Mouse (Mus musculus) heart, adult 9 months (tissue): ENCODE data around the gene Atrnl1.

Experiments
- DNase-seq, 2 experiments: peaks; one replicate each; pipeline ENCODE4 v3.0.0; 2022; ENCODE audit warnings: low spot score in 2 of 2

Gene Atrnl1

DNA sequence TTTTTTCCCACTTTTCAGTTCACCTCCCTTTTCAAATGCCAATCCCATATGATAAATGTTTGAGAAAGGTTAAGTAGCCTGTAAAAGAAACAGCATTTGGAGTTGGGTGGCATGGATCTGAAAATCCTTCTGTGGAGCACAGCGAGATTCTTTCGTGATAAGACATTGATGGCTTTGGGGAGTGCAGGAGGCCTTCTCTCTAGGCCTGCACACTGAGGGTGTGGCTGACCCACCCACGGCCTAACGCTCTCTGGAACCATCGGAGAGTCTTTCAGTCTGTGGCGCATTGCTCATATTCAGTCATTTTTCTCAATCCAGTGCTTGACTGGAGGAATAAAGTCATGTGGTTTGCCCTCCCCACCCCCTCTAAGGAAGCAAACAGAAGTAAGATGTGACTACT, 506.8 kb downstream of the Atrnl1 start:
- DNase-seq: no peak

DNA sequence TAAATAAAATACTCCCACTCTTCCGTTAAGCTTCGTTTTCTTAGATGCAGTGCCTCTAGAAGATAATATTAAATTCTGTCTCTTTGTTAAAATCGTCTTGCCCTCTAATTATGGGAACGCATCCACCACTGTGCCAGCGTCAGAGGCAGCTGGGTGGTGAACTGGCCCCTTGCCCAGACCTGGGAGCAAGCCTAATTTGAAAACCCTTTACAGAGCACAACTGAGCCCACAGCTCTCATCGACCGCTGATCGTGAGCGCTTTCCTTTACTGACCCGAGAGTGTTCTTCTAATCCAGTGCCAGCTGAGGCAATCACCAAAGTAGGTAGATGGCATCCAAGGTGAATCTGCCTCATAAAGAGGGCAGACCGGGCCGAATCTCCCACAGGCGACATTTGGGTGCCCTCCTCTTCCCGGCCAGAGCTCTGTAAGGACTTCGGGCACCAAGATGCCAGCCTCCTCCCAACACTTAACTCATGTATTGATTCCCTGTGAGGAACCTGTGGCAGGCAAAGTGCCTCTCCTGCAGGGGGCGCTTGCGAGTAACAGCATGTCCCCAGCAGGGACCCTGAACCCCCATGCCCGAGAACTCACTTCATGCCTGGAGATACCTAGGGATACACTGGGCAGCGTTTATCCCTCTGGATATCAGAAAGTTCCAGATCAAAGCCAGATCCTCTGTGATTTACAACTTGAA, 507.5 kb downstream of the Atrnl1 start:
- peak; percentile 10 to 27 for DNase-seq

DNA sequence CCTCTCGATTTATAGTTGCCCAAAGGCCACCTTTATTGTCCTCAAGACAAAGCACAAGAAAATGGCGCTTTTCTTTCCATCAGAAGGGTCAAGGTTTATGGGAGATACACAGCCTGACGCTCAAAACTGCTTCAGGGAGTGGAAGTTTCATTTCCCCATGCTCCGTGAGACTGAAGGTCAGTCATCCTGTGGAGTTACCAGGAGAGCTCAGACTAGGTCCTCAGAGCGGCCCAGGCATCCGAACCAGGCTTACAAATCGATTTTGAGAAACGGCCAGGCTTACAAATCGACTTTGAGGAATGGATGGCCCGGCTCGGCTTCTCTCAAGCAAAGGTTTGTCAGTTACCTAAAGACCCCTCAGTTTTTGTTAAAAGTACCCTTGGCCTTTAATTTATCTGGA, 508.0 kb downstream of the Atrnl1 start:
- DNase-seq: no peak

DNA sequence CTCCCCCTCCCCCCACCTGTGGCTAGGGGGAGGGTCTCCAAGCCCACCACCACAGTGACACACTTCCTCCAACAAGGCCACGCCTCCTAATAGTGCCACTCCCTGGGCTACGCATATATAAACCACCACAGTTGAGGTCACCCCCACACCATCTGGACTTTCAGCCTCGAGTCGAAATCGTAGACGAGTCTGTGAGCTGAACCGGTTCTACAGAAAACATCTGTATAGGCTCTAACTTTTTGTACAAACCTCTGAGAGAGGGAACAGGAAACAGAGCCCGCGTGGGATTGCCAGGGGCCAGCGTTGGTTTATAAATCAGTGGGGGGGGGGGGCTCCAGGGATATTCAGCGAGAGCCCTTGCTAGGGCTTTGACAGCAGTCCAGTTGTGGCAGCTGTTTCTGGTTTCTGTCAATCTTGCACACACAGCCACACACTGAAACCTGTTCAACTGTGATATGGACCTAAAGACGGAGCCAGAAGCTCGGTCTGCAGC, 508.9 kb downstream of the Atrnl1 start:
- DNase-seq: no peak

DNA sequence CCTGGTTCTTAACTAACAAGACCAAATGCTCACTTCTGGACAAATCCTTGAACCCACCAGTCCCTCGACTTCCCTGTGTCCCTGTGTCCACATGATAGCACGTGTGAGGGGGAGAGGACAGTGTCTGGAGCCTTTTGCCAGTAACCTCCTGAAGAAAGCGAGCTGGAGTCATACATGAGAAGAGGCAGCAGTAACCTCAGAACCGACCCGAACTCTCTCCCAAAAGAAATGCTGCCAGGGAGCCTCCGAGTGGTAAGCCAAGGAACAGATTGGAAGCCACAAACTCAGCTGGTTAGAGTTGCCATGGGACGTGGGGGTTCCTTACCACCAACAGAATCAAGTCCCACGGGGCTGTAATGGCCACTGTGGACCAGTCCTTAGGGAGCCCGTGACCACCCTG, 509.8 kb downstream of the Atrnl1 start:
- DNase-seq: no peak

DNA sequence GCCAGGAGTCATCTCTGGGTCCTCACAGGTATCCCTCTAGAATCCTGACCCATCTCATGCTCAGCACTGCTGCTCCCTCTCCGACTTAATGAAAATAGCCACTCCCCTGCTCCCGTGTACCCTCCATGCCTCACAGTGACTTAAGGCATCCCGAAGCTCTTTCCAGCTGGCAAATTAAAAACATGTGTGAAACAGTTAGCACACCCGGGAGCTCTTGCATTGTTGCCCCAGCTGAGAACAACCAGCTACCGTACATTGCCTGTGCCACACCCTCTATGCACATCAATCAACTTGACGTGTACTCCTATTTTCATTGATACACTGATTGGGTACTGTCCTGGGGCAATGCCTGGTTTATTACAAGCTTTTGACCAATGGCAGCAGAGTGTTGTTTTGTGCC, 510.8 kb downstream of the Atrnl1 start:
- DNase-seq: no peak

DNA sequence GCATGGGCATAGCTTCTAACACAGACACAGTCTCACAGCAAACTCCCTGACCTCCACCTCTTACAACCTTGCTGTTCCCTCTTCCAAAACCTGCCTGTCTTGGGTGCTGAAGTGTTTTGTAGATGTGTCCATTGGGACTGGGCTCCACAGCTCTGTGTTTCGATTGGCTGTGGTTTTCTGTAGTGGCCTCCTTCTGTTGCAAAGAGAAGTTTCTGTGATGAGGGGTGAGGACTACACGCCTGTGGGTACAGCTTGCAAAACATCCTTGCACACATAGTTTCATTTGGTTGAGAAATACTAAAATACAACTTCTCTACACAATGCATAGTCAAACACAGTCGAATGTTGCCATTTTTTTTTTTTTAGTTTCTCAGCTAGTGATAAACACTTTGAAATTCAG, 512.8 kb downstream of the Atrnl1 start:
- DNase-seq: no peak

DNA sequence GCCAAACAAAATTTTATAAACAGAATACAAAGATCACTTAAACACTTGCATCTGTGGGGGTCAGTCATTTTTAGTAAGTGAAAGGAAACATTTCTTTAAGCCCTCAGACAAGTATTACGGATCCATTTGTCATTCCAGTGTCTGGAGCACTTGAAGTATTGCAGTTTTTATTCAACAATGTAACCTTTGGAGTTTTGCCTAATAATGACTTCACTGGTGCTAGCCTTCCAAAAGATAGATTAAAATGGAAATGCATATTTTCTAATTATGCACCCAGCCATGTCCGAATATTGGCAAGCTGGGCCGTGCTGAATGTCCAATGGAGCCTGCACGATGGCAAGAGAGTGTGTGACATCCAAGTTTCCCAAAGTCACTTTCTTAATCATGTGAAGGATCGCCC, 513.7 kb downstream of the Atrnl1 start:
- no peak for DNase-seq

DNA sequence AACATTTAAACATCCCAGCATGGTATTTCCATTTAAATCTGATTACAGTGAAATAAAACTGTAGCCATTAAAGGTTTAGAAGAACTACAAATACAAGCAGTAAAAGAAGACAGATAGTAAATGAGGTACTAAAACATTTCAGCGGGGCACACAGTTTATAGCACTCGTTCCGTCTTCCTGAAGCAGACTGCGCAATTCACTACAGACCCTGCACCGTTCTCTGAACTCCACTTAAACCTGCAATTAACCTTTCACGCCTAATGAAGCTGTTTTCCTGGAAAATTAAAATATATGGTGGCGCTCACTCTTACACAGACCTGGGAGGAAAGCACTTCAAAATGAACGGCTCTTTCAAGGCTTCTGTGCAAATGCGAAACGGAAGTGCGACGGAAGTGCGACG, 514.2 kb downstream of the Atrnl1 start:
- DNase-seq: no peak

DNA sequence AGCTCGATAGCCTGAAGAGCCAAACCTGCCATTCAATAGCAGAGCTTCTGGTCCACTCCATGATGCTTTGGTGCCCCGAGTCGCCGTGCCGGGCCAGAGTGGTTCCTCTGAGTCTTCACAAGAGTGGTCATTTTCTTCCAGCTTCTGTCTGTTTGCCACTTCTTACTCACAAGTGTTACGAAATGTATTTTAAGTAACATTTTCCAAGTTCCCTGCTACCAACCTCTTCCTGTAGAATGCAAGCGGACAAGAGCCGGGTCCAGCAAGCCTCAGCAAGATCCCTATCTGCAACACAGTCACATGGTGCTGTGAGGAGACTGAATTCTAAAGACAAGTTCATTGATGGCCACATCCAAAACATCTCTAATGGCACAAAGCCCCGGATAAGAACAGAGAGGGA, 521.1 kb downstream of the Atrnl1 start:
- no peak for DNase-seq

DNA sequence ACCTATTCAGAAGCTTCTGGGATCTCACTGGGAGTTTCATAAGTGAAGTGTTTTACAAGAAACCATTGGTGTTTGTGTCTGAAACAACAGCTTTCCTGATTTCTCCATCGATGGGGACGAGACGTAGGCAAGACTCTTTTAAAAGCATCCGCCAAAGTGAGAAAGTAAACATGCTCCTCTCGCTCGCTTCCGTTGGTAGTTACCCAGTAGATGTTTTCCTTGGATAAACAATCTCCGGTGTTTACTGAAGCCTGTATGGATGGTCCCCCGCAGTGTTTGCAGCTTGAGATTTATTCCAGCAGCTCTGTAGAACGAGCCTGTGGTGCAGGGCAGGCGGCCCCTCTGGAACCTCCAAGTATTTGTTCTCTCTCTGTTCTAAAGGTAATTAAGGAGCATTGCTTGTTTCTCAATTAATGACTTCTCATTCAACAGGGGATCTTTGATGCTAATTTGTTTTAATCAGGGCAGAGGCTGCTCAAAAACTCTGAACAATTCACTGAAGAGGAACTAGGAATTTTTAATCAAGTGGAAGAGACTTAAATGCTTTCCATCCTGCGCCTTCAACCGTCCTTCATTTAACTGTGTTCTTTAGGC, 529.5 kb downstream of the Atrnl1 start:
- DNase-seq: no peak

DNA sequence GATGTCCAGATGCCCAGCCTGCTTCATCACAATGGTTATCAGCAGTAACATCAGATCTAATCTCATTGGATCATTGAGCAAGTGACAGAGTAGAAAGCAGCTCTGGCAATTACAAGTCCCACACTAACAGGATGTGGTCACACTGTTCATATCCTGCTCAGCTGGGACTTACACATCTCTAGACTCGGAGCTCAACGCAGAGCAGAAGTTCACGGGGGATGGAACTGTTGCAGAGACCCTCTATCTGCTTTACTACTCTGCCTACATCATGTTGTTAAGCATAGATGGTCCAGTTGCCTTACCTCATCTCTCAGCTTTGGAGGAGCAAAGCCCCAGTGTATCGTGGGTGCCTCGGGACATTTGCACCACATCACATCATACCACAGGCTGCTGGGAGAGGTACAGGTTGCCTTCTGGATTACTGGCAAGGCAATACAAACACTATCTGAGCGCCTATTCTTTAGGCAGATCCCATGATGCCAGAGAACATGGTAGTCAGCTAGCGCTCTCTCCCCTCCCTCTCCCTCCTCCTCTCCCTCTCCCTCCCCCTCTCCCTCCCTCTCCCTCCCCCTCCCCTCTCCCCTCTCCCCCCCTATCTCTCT, 533.1 kb downstream of the Atrnl1 start:
- DNase-seq: no peak

DNA sequence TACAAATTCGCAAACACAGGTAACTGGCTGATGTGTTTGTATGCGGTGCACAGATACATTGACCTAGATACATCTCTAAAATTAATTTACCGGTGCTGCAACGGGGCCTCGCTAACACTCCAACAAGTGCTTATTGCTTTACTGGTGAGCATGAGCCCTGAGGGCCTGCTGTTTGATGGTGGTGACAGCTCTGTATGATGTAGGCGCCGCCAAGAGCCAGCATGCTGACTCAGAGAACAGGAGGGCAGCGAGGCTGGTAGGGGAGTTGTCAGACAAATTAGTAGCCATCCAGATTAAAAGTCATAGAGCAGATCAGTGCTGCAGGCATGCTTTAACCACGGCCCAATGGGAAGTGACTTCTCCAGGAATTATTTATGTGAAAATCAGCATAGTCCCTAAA, 534.7 kb downstream of the Atrnl1 start:
- DNase-seq: peak; percentile 5 to 22

DNA sequence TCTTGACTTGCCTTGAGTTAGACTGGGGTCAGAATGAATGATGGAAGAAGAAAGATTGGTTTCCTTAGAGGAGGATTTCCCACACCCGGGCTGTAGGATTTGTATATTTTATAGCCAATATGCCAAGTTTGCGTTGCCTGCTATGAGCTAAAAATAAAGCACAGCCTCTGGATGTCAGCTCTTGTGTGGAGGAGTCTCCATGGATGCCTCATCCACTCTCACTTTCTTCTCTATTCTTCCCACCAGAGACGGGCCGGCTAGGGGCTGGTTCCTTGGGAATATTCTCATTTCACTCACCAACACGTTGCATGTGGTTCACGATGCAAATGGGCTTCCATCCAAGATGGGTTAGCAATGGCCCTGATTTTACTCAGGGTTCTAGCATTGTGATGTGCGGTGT, 540.4 kb downstream of the Atrnl1 start:
- DNase-seq: no peak

DNA sequence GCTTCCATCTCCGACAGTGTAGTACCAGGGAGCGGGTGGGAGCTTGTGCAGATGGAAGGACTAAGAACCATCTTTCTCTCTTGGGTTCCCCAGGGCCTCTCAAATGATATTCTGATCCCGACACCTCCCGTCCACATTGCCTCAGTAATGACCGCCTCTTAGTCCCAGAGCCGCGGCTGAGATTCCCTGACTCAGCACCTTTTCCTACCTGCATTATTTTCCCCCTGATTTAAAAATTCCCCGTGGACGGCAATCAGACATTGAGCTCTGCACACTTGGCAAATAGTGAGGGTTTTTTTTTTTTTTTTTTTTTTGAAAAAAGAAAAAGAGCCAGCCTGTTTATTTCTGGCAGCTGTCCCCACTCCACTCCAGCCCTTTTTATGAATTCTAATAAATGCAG, 550.7 kb downstream of the Atrnl1 start:
- DNase-seq: no peak

DNA sequence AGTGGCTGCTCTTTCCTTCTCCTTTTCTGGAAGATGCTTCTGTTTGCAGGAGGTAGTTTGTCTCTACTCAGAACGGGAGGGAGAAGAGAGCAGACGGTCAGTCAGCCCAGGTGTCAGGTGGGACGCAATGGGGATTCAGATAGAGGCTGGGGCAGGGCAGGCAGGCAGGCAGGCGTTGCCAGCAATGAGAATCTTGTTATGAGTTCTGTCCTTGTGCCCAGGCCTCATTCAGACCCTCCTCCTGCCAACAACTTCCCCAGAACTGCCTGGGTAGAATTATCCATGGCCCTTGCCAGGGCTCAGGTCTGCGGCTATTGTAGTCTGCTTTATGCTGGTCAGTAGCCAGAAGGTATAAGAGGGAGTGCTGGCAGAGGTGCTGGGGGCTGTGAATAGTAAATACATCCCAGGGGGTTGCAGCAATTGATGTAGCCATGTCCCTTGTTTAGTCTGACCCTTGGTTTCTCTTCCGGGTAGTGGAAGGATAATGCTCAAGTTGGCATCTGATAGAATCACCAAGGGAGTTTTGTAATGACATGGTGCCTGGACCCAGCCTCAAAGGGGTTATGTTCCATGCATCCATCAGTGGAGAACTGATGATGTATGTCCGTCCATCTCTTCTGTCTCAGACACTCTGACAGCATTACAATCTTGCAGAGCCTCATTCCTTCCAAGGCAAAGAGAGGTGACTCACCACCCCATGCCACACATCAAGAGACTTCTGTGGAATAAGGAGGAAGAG, 554.2 kb downstream of the Atrnl1 start:
- no peak for DNase-seq

DNA sequence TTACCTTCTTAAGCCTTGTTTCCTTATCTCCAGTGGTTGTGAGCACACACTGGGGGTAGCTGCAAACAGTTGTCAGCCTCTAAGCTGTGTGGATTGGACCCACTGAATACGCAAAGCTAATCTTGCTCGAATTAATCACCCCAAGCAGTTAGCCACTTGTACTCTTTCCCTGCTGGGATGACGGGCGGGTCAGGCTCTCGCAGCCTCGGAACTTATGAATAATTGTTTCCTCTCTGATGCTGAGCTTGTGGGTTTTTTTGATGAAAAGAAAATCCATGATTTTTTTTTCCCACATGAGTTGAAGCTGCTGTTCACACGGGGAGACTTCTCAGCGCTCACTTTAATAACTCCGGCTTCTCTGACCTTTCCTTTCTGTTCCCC, 554.8 kb downstream of the Atrnl1 start:
- no peak for DNase-seq

DNA sequence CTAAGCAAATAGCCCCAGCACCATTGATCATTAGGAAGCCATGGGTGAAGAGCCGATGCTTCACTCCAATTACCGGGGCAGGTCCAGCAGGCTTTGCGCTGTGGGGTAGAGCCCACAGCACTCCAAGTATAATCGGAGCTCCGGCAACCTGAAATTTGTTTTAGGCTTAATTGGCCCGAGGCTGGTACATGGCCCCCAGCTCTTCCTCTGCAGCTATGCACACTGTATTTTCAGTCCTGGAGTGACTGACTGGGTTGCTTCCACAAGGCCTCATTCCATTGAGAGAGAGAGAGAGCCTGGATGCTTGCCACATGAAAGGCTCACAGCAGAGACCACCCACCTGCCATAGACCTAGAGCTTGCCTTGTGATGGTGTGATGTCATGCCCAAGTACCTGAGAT, 555.3 kb downstream of the Atrnl1 start:
- DNase-seq: no peak

DNA sequence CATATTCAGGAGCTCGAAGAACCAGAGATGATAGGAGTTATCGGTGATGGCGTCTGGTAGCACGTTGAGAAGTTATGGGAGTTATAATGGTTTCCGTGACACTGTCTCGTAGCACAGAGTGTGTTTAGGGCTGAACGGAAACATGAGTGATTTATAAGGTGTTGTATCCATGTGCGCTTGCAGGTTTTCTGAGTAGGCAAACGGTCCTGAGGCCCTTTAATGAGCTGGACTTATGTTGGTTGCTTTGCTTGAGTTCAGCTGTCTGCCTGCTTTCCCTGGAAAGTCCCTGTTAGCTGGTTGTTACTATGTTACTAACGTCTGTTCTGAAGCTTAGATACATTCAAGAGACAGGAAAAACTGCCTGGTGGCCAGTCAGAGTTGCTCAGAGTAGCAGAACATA, 567.6 kb downstream of the Atrnl1 start:
- DNase-seq: no peak

DNA sequence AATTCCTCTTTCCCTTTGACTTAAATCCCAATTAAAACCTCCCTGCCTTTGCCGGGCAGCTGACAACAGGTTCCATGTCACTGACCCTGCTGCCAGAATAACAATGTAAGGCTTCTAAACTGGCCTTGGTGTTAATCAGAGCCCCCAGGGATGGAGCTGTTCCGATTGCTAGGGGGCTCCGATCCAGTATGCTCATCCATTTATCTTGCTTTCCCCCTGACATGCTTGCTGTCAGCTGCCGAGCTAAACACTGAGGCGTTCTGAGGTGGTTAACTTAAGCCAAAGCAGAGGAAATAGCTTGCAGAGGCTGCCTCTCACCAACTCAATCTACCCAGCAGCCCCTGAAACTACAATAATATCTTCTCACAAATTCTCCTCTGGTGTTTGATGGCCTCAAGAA, 569.9 kb downstream of the Atrnl1 start:
- no peak for DNase-seq
